Mouse (Mus musculus) cerebellum, adult 11 months (tissue): ENCODE data around the gene Klf1.

Experiments
- DNase-seq: peaks from one replicate; pipeline ENCODE4 v3.0.0; 2022

Gene Klf1

DNA sequence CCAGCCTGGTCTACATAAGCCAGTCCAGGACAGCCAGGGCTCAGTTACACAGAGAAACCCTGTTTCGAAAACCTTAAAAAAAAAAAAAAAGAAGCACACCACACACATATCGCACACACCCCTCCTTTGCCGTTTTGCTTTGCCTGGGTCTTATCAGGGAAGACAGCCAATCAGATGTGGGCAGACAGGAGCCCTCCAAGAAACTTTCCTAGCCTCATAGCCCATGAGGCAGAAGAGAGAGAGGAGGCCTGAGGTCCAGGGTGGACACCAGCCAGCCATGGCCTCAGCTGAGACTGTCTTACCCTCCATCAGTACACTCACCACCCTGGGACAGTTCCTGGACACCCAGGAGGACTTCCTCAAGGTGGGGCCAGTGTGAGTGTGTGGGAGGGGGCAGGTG is at the start of gene Klf1:
TSS of gene Klf1 (plus strand) at position 177 of the 400 bp plus-strand sequence.
- DNase-seq = no peak

DNA sequence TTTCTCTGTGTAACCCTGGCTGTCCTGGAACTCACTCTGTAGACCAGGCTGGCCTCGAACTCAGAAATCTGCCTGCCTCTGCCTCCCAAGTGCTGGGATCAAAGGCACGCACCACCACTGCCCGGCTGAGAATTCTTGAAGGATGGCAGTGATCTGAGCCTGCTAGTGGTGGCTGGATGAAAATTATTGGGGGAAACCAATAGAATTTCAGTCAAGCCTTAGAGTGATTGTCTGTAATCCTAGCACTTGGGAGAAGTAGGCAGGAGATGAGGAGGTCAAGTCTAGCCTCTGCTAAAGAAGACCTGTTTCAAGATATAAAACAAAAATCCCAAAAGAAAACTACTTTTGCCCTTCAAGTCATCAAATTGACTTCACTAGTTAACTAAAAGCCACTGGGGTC is 45.3 kb upstream of the Klf1 start:
- DNase-seq = no peak

DNA sequence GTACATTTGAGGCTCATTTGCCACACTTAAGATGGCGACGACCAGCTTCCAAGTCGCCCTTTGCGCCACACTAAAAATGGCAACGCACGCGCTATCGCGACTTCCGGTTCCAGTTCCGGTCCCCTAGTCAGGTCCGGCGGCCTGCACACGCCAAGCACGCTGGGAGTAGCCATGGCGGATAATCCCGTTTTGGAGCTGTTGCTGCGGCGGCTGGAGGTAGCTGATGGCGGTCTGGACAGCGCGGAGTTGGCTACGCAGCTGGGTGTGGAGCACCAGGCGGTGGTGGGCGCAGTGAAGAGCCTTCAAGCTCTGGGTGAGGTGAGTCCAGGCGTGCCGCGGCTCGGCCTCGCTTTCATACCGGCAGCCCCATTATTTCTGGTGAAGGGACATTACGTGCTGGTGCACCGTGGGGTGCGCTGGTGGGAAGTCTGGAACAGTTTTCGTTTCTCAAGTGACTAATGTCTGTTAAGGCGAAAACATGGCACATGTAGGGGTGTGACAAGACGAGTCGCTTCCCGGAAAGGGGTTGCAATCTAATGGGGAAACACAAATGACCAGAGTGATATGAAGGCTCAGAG is 44.8 kb upstream of the Klf1 start, which contains the start of gene Farsa:
TSS of gene Farsa (plus strand) at position 126 of the 578 bp plus-strand sequence.
- peak; percentile 90 for DNase-seq

DNA sequence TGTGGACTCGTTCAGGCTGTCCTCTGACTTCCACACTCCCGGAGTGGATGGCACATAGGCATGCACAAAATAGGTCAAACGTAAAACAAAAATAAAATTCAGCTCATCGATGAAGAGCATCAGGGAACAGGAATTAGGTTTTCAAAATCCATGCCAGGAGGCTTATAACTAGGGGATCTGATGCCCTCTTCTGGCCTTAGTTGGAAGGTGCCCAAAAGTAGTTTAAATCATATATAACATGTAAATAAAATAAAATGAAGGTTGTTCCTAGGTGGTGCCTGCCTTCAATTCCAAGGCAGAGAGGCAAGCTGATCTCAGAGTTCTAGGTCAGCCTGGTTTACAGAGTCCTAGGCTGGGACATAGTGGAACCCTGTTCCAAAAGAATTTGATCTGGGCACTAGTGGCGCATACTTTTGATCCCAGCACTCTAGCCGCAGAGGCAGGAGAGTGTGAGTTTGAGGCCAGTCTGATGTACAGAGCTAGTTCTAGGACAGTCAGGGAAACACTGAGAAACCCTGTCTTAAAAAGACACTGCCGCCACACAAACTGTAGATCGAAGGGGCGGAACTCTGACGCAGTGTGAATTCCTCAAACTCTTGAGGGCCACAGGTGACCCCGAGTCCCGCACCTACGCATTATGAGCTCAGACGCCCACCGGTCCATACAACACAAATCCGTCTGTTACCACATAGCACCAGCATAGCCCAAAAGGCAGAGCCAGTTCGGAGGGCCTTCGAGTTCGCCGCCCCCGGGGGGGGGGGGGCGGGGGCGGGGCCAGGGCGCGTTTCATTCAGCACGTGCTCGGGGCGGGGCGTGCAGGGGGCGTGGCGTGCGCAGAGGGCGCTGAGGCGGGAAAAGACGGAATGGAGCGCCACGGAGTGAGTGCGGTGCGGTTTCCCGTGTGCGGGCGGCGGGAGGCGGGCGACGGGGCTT is 30.1 kb upstream of the Klf1 start, which contains the start of gene Syce2:
TSS of gene Syce2 (plus strand) at position 736 of the 933 bp plus-strand sequence.
- peak; percentile 67 for DNase-seq

DNA sequence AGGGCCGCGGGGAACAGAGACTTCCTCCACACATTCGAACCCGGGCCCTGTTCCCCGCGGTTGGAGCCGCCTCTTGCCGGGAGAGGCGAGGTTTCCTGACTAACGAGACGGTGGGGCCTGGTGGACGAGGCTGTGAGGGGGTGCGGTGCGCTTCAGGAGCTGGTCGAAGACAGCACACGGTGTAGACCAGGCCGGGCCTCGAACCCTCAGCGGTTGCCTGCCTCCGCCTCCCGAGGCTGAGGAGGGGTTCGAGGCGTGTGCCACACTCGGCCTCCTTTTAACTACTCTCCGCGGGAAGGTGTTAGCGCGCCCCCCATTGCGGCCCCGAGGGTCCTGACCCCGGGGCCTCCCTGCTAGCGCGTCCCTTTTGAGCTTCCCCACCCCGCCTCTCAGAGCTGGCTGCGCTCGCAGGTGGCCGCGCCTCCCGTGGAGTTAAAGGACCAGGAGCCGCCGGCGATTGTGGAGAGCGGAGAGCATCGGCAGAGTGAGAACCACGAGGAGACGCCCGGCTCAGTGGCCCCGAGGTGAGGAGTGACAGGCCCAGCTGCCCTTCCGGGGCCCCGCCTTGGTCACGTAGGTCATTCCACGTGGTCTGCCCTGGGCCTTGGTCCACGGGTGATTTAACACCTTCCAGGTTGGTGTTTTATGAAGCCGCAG is 29.3 kb upstream of the Klf1 start:
- DNase-seq = no peak

DNA sequence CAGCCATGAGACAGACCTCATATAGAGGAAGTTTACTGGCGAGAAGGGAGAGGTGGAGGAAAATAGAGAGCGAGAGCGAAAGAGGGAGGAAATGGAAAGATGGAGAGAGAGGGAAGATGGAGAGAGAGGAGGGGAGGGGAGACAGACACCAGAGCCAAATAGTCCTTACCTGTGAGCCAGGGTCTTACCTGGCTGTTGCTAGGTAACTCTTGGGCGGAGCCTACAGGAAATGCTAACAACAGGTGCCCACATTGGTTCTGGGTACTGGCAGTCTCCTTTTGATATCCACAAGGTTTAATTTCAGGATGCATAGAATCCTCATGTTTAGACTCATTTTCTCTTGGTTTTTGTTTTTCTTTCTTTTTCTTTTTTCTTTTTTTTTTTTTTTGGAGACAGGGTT is 28.7 kb upstream of the Klf1 start:
- DNase-seq = no peak

DNA sequence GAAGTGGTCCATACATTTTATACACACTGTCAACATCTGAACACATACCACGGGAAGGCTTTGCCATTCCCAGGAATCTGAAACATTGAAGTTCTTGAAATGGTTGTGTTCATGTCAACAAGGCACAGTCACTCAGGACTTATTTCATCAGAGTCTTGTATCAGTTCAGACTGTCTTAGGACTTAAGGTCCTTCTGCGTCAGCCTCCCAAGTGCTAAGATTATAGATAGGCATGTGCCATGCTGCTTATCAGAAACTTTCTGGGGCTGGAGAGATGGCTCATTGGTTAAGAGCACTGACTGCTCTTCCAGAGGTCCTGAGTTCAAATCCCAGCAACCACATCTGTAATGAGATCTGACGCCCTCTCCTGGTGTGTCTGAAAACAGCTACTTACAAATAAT is 27.4 kb upstream of the Klf1 start:
- DNase-seq = no peak

DNA sequence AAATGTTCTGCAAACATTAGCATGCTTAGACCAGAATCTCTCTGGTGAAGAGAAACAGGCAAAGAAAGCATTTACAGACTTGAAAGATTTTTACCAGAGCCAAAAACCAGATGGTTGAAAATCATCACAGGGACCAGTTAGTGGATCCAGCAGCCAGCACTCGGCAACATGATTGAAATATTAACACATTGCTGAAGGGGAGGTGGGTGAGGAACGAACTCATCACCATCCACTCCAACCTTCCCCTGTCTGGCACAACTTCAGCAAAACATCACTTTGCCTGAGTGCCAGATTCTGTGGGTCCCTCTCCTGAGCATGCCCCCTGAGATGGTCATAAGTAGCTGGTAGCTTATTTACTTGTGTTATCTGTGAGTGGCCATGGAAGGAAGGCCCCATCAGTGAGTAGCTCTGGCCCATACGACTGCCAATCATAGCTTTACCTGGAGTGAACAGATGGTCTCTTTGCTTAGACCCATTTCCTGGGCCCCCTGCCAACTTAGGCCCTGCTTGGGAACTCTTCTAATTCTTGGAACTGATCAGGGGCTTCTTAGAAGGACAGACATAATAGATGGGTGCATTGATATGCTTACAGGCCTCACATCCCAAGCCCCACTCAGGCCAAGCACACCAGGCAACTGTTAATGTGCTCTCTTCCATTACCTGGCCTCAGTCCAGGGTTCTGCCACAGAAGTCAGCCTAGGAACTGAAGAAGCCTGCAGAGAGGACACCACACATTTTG is 24.3 kb upstream of the Klf1 start:
- DNase-seq = peak; percentile 73

DNA sequence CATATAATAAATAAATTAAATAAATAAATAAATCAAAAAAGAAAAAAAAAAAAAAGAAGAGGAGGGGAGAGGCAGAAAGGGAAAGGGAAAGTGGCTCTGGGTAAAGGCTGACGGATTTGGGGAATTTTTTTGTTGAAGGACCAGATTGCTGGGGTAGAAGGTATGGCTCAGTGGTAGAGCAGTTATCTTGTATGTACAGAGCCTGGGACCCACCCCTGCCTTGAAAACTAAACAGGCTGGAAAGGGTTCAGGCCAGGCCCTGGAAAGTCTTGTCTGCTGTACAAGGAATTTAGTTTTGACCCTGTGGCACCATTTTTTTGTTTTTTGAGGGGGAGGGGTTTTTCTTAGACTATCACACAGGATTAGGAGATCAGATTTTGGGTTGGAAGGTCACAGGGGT is 22.8 kb upstream of the Klf1 start:
- no peak for DNase-seq

DNA sequence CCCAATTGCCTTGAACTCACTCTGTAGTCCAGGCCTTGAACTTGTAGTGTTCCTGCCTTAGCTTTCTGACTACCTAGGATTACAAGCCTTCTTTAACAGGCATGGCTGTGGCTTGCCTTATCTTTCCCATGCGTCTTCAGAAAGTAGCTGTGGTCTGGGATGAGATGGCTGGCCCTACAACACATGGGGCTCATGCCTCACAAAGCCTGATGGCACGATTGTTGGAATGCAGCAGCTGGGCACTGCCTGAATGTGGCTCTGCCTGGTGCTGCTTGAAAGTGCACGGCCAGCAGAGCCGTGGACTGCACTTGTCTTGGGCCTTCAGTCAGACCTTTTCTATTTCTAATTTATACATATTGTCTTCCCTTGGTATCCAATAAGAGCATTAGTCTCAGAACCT is 17.0 kb upstream of the Klf1 start:
- no peak for DNase-seq

DNA sequence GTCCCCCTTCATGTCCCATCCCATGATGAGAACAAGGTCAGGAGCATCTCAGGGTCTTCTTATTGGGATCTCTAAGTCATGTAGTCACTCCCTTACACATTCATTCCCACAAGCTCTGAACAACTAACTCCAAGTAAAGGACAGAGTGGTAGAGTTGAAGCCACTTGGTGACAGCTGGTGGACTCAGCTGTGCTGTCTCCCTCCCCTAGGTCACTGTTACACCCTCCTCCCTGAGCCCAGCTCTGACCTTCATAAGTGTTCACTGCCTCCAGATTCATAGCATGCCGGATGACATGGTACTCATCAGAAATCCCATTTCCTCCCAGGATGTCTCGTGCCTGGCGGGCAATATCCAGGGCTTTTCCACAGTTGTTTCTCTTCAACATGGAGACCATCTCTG is 13.4 kb upstream of the Klf1 start:
- no peak for DNase-seq

DNA sequence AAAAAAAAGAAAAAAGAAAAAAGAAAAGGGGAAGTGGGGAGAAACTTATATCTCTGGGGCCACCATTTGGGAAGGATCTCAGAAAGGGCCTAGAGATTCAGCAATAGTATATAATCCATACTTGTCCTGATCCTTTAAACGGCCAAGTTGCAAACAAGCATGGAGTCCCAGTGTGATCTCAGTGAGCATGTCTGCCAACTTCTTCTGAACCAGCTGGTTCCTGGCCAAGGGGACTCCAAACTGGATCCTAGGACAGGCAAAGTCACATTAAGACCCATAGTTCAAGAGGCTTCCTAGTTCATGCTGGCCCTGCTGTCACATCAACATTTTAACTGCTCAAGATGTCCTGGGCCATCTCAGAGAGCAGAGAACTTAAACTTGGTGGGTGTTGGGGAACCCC is 12.6 kb upstream of the Klf1 start:
- no peak for DNase-seq

DNA sequence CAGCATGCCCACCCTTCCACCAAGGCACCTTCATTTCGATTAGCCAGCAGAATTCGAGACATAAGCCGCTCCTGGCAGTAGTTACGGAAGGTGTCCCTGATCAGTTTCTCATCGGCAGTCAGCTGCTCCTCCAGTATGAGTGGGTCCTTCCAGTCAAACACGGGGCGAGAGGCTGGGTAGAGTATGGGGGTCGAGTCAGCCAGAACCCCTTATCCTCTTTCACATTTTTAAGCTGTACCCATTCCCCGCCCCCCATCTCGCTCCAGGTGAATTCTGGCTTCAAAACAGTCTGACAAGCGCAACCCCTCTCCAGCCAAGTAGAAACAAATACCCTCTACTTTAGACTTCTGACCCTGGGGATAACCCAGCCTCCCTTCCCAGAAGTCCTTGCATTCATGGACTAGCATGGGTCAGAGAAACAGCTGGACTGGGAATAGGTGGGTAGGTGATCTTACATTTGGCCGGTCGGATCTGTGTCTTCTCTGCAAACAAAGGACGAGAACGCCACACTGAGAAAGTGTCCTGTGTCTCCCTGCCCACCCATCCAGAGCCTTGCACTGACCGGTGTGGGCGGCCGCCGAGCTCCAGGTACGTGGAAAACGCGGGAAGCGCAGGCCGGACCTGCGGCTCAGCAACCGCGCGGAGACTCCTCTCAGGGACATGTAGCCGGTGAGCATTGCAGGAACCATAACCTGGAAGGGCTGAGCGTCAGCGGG is 8.6 kb upstream of the Klf1 start:
- DNase-seq = no peak

DNA sequence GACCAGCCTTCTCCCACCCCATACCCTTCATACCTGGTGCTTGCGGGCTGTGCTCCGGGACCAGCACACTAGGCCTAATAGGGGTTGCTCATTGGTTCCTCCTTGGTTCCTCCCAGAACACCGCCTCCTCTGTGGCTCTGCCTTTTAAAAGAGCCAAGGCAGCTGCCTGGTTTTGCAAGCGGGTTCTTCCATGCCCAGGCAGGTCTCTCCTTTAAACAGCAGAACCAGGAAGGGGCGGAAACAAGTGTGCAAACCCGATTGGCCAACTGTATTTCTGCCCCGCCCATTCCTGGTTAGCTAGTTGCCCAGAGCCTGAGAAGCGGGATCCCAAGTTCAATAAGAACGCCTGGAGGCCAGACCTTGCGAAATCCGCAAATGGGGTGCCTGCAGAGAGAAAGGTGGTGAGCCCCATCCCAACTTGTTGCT is 8.0 kb upstream of the Klf1 start, which contains the start of gene Gcdh:
TSS of gene Gcdh (minus strand) at position 213 of the 426 bp plus-strand sequence.
- DNase-seq = peak; percentile 89

DNA sequence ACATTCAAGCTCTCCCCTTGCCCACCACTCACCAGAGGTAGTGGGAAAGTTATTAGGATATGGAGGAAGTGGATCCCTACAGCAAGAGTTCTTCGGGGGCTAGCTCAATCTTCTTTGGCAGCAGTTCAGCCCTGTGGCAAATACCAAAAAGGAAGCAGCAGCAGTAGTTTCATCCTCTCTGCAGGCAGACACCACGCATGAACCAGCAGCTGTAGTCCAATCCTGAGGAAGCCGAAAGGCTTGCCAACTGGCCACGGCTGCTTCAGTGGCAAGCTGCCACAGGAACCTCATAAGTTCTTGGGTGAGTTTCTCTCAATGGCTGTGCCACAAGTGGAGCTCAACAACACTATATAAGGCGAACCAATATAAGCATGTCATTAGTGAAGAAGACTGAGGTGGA is 5.8 kb upstream of the Klf1 start:
- DNase-seq = no peak

DNA sequence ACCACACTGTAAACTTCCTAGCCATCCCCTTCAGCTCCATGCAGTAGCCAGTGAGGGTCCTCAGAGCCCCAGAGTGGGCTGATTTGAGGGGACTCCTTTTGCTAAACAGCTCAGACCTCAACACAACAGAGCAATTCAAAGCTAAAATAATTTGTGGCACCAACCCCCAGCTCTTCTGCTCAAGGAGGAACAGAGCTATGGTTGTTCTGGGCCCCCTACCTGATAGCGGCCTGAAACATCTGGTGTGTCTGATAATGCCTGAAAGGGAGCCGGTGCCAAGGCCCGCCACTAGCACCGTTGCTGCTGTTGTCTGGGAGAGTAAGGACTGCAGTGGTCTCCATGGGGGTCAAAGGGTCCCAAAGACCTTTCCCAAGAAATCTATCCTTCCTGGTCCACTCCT is 657 bp upstream of the Klf1 start:
- DNase-seq = no peak

DNA sequence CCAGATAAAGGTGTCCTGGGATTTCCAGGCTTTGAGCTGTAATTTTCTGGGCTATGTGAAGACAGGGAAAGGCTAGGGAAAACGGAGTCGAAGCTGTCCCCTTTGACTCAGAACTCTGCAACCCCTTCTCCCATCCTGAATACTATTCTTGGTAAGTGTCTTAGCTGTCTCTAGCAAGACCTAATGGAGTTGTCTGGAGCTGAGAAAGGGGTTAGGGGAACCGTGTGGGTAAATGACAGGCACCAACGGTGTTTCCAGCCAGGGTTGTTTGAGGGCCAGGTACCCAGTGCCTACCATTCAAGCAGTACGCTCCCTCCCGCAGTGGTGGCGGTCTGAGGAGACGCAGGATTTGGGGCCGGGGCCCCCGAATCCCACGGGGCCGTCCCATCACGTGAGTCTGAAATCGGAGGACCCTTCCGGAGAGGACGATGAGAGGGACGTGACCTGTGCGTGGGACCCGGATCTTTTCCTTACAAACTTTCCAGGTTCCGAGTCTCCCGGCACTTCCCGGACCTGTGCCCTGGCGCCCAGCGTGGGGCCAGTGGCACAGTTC is 715 bp downstream of the Klf1 start:
- DNase-seq = no peak

DNA sequence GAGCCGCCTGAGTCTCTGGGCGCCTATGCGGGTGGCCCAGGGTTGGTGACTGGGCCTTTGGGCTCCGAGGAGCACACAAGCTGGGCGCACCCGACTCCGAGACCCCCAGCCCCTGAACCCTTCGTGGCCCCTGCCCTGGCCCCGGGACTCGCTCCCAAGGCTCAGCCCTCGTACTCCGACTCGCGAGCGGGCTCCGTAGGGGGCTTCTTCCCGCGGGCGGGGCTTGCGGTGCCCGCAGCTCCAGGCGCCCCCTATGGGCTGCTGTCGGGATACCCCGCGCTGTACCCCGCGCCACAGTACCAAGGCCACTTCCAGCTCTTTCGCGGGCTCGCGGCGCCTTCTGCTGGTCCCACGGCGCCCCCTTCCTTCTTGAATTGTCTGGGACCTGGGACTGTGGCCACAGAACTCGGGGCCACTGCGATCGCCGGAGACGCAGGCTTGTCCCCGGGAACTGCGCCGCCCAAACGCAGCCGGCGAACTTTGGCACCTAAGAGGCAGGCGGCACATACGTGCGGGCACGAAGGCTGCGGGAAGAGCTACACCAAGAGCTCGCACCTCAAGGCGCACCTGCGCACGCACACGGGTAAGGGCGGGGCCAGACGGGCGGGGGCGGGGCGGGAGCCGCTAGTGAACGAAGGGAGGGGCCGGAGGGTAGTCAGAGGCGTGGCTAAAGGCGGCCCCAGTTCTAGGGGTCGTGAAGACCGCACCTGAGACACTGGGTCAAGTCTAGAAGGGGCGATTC is 1.4 kb downstream of the Klf1 start:
- peak; percentile 96 for DNase-seq

DNA sequence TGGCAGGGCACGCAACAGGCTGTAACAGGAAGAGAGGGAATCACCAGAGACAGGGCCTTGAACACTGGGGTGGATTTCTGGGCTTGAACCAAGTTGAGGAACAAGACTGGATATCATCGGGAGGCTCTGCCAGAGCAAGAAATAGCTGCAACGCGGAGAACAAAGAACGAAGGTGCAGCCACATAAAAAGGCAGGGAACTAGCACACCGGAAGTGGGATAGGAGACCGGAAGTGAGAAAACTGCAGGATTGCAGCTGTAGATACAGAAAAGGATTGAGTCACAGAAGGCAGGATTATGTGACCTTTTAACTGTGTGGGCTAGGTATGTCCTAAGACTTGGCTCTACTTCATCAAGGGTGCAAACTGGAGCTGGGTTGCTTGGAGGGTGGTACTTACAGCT is 2.6 kb downstream of the Klf1 start:
- DNase-seq = no peak

DNA sequence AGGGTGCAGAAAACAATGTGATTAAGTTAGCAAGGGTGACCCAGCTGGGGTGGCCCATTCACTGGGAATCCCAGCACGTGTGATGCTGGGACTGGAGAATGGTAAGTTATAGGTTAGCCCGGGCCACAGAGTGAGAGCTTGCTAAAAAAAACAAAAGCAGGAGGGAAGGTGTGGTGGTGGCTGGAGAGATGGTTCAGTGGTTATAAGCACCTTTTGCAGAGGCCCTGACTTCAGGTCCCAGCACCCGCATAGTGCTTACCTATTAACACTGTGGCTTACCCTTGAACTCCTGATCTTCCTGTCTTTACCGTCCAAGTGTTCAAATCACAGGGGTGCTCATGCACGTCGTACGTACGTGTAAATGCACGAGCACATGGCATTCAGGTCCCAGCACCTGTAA is 5.3 kb downstream of the Klf1 start:
- DNase-seq = no peak

DNA sequence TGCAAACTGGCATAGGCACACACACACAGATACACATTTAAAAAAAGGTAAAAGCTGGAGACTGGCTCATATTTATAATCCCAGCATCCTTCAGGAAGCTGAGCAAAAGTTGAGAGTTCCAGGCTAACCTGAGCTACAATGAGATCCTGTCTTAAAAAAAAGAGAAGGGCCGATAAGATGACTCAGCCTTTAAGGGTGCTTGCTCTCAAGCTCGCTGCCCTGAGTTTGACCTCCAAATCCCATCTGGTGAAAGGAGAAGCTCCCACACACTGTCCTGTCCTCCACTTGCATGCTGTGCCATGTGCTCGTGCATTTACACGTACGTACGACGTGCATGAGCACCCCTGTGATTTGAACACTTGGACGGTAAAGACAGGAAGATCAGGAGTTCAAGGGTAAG is 5.8 kb downstream of the Klf1 start:
- no peak for DNase-seq
